In genomic region chr1:36691271-36692155, GRCm38 (mm10) we compare ENCODE assay signal across 8 mouse cellular contexts. TPM values are rescaled to one million over a fixed set of nuclear protein-coding genes. Genes with fewer than 3 reads are reported as not detected.
DNase-seq lines count a peak whose midpoint lies in the region; ATAC-seq and TF ChIP-seq lines count a peak whose summit lies in the region.

Gene Cox5b (plus strand): TSS chr1:36691449.

- peak within 1 kb of the TSS; percentile 87 for H3K9ac ChIP-seq in kidney, embryonic 14.5 days (ENCODE audit: low read depth, low read length)
- peak within 1 kb of the TSS; percentile 86 for H3K9ac ChIP-seq in limb, embryonic 15.5 days

- H3K4me2 ChIP-seq in kidney, embryonic 14.5 days (replicated peaks; ENCODE audit: low read depth, low read length), result peak within 1 kb of the TSS; percentile 81
- peak within 1 kb of the TSS; percentile 71 for H3K4me2 ChIP-seq in limb, embryonic 15.5 days

- peak; percentile 99 for DNase-seq in A20 (ENCODE audit: low read depth, low spot score)
- peak; percentile 96 to 97 for DNase-seq in heart, adult 9 months (ENCODE audit: low spot score in 2 of 2)
- peak; percentile 90 to 95 for DNase-seq in monocyte, adult 2 months (ENCODE audit: low read depth in 1 of 2, low spot score in 2 of 2)
- peak; percentile 97 to 98 for DNase-seq in spleen, postnatal 36 days (ENCODE audit: low spot score in 2 of 2)

- peak; percentile 94 for ATAC-seq in kidney, embryonic 14.5 days (ENCODE audit: low FRiP score, low TSS enrichment)
- peak; percentile 94 for ATAC-seq in limb, embryonic 15.5 days (ENCODE audit: insufficient number of reproducible peaks, low FRiP score, low TSS enrichment, low read depth)

- under 1% methylated on average over 65 of the region's 68 CpGs for WGBS in kidney, embryonic 14.5 days
- WGBS in limb, embryonic 15.5 days, result under 1% methylated on average over 68 of the region's 68 CpGs

- peaks cover 26% of the 10 kb centered on the region for H3K36me3 ChIP-seq in kidney, embryonic 14.5 days (ENCODE audit: control insufficient read depth, insufficient read depth, low read length)
- peaks cover 23% of the 10 kb centered on the region for H3K36me3 ChIP-seq in limb, embryonic 15.5 days

- peaks cover 7% of the 10 kb centered on the region for H3K4me1 ChIP-seq in bone marrow macrophage, adult 2 months (ENCODE audit: control insufficient read depth, insufficient read depth, low read length)
- H3K4me1 ChIP-seq in embryonic fibroblast, embryonic 13.5 days (ENCODE audit: control insufficient read depth, insufficient read depth, low read length), result no peaks in the 10 kb centered on the region
- H3K4me1 ChIP-seq in kidney, embryonic 14.5 days (ENCODE audit: control insufficient read depth, insufficient read depth, low read length), result peaks cover 8% of the 10 kb centered on the region
- H3K4me1 ChIP-seq in limb, embryonic 15.5 days, result peaks cover 9% of the 10 kb centered on the region

- no peak for TF ChIP-seq CTCF in bone marrow macrophage, adult 2 months (IDR thresholded peaks at IDR 0.05; ENCODE audit: low read depth, low read length)
- no peak for TF ChIP-seq CTCF in embryonic fibroblast, embryonic 13.5 days (IDR thresholded peaks at IDR 0.05; ENCODE audit: borderline replicate concordance, insufficient read depth, low read length)

- H3K27ac ChIP-seq in bone marrow macrophage, adult 2 months (ENCODE audit: insufficient read depth, low read depth, low read length), result peak within 1 kb of the TSS; percentile 46
- H3K27ac ChIP-seq in embryonic fibroblast, embryonic 13.5 days (ENCODE audit: insufficient read depth, low read length), result no peak within 1 kb of the TSS
- H3K27ac ChIP-seq in kidney, embryonic 14.5 days (ENCODE audit: low read depth, low read length), result peak within 1 kb of the TSS; percentile 59
- H3K27ac ChIP-seq in limb, embryonic 15.5 days, result peak within 1 kb of the TSS; percentile 51

- no peaks in the 10 kb centered on the region for H3K9me3 ChIP-seq in kidney, embryonic 14.5 days (ENCODE audit: control insufficient read depth, low read length)
- no peaks in the 10 kb centered on the region for H3K9me3 ChIP-seq in limb, embryonic 15.5 days

- H3K4me3 ChIP-seq in bone marrow macrophage, adult 2 months (ENCODE audit: insufficient read depth, low read length), result peak within 1 kb of the TSS; percentile 99
- peak within 1 kb of the TSS; percentile 63 for H3K4me3 ChIP-seq in embryonic fibroblast, embryonic 13.5 days (ENCODE audit: insufficient read depth, low read length)
- H3K4me3 ChIP-seq in kidney, embryonic 14.5 days (ENCODE audit: low read length), result peak within 1 kb of the TSS; percentile 95
- H3K4me3 ChIP-seq in limb, embryonic 15.5 days, result peak within 1 kb of the TSS; percentile 86

- no peak for TF ChIP-seq POLR2A in bone marrow macrophage, adult 2 months (IDR thresholded peaks at IDR 0.05; ENCODE audit: borderline replicate concordance, low read depth, low read length)
- peak; percentile 74 for TF ChIP-seq POLR2A in embryonic fibroblast, embryonic 13.5 days (IDR thresholded peaks at IDR 0.05; ENCODE audit: low read depth, low read length)

- H3K27me3 ChIP-seq in kidney, embryonic 14.5 days (ENCODE audit: control insufficient read depth, insufficient read depth, low read length), result no peaks in the 10 kb centered on the region
- H3K27me3 ChIP-seq in limb, embryonic 15.5 days, result no peaks in the 10 kb centered on the region

RNA-seq across cellular contexts. Expression of gene Cox5b, which starts in this region (rescaled TPM):
- polyA plus RNA-seq in bone marrow macrophage, adult 2 months (2012; ENCODE audit: insufficient read depth, insufficient read length, missing spikeins), result 491 and 523 TPM in 2 replicates
- 379 and 417 TPM in 2 replicates for polyA plus RNA-seq in embryonic fibroblast, embryonic 13.5 days (2011; ENCODE audit: insufficient read length, low read depth, missing spikeins)
- 659 and 772 TPM in 2 replicates for polyA plus RNA-seq in kidney, embryonic 14.5 days (2014; fragmentation: Nextera tagmentation; extraction: Ambion mirVana)
- polyA plus RNA-seq in limb, embryonic 15.5 days (2015; fragmentation: Nextera tagmentation; extraction: Ambion mirVana), result 500 and 517 TPM in 2 replicates
